8 mouse cellular contexts compared by ENCODE assay signal in the genomic region with DNA sequence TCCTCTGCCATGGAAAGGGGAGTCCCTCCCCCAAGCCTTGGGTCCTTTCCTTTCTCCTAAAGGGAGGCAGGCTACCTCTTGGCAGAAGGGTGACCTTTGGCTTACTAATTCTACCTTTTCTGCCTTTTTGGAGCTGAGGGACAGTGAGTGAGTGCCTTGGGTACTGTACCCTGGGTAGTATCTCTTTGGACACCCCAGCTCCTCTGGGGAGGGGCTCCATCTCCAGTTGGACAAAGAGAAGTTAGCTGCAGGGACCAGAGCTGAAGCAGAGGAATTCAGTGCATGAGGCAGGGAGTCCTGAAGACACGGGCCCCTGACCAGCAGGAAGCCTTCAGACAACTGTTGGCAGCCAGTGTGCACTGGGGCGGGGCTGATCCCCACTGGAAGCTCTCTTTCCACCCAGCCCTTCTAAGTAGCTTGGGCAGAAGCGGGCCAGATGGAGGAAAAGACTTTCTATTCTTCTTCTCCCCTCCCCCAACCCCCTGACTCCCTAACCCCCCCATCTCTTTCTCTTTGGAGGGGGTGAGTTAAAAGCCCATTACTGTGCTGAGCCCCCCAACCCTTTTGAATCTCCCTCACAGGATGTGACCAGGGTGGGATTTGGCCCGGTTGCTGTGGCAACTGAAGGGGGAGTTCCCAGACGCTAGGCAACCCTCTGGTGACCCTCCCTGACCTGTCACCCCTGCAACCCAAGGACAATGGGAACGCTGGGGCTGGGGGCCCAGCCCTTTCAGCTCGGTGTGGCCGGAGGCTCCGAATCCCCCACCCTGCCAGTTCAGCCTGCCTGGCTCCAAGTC. TPM values are rescaled to one million over a fixed set of nuclear protein-coding genes. Genes with fewer than 3 reads are reported as not detected.
DNase-seq lines count a peak whose midpoint lies in the region; ATAC-seq and TF ChIP-seq lines count a peak whose summit lies in the region.

No protein-coding gene starts in this region.

- DNase-seq in lung, adult 18-20 months = peak; percentile 49 to 68
- no peak for DNase-seq in lung, adult 2 months
- DNase-seq in kidney, postnatal 14 days = peak; percentile 78
- no peak for DNase-seq in spleen, postnatal 4 days (ENCODE audit: low spot score in 2 of 2)
- no peak for DNase-seq in adrenal gland, adult (ENCODE audit: inconsistent age in 2 of 2, low spot score in 1 of 2)
- no peak for DNase-seq in right cerebral cortex, adult 18-20 months

- ATAC-seq in heart, embryonic 15.5 days (replicated peaks; ENCODE audit: insufficient number of reproducible peaks, insufficient read depth, low FRiP score, low read depth) = peak; percentile 70
- ATAC-seq in midbrain, embryonic 13.5 days = peak; percentile 89

- H3K4me3 ChIP-seq in lung, adult 2 months (replicated peaks; ENCODE audit: extremely low read depth, low read depth, low read length) = no peak overlapping the region
- no peak overlapping the region for H3K4me3 ChIP-seq in heart, embryonic 15.5 days
- H3K4me3 ChIP-seq in midbrain, embryonic 13.5 days (replicated peaks) = no peak overlapping the region

- WGBS in lung, adult 2 months = 28% methylated on average over 9 of the region's 9 CpGs
- 35% methylated on average over 9 of the region's 9 CpGs for WGBS in heart, embryonic 15.5 days
- 4% methylated on average over 9 of the region's 9 CpGs for WGBS in midbrain, embryonic 13.5 days

- no peak for TF ChIP-seq CTCF in lung, adult 2 months (IDR thresholded peaks at IDR 0.05; ENCODE audit: insufficient read depth, low read length)

- no peaks in the 10 kb centered on the region for H3K27me3 ChIP-seq in heart, embryonic 15.5 days
- H3K27me3 ChIP-seq in midbrain, embryonic 13.5 days = no peaks in the 10 kb centered on the region

- no peak for TF ChIP-seq POLR2A in lung, adult 2 months (IDR thresholded peaks at IDR 0.05; ENCODE audit: borderline replicate concordance, extremely low read depth, low read depth, low read length)

- no peaks in the 10 kb centered on the region for H3K9me3 ChIP-seq in heart, embryonic 15.5 days (replicated peaks)
- no peaks in the 10 kb centered on the region for H3K9me3 ChIP-seq in midbrain, embryonic 13.5 days

- H3K4me2 ChIP-seq in heart, embryonic 15.5 days = 0 out of 2 replicates have a peak overlapping the region, but pooled peaks have one; percentile 5
- peak overlapping the region; percentile 30 for H3K4me2 ChIP-seq in midbrain, embryonic 13.5 days (replicated peaks)

- no peak overlapping the region for H3K9ac ChIP-seq in heart, embryonic 15.5 days
- no peak overlapping the region; the same call in 1 of the 2 replicates for H3K9ac ChIP-seq in midbrain, embryonic 13.5 days (replicated peaks)

- H3K36me3 ChIP-seq in heart, embryonic 15.5 days = peaks cover 21% of the 10 kb centered on the region; the same call in 1 of the 2 replicates
- peaks cover 20% of the 10 kb centered on the region for H3K36me3 ChIP-seq in midbrain, embryonic 13.5 days

- peak overlapping the region; percentile 32; the same call in 1 of the 2 replicates for H3K27ac ChIP-seq in heart, embryonic 15.5 days
- peak overlapping the region; percentile 70 for H3K27ac ChIP-seq in midbrain, embryonic 13.5 days

- H3K4me1 ChIP-seq in lung, adult 2 months (ENCODE audit: control insufficient read depth, insufficient read depth, low read length) = peaks cover 10% of the 10 kb centered on the region
- H3K4me1 ChIP-seq in heart, embryonic 15.5 days (replicated peaks) = peaks cover 21% of the 10 kb centered on the region
- peaks cover 37% of the 10 kb centered on the region for H3K4me1 ChIP-seq in midbrain, embryonic 13.5 days (replicated peaks)

RNA-seq across cellular contexts. Expression of gene Foxp4, which starts 26.3 kb away (rescaled TPM):
- polyA plus RNA-seq in lung, adult 2 months (2012; rRNA removed) = 100 and 117 TPM in 2 replicates
- polyA plus RNA-seq in heart, embryonic 15.5 days (2015; fragmentation: Nextera tagmentation; extraction: Ambion mirVana) = 6.4 and 11.1 TPM in 2 replicates
- 16.0 and 25.2 TPM in 2 replicates for polyA plus RNA-seq in midbrain, embryonic 13.5 days (2015; fragmentation: Nextera tagmentation; extraction: Ambion mirVana)

Comparison
In these comparisons a context has a peak if more than half of its experiments do, and no peak if none do; other contexts are left out.
1. DNase-seq: peak in lung, adult 18-20 months (2 of 2) and kidney, postnatal 14 days (single experiment); none in lung, adult 2 months (single experiment), spleen, postnatal 4 days (0 of 2), adrenal gland, adult (0 of 2) and right cerebral cortex, adult 18-20 months (single experiment).